Comparison of ENCODE assay signal across 26 mouse cellular contexts in genomic region chr11:32109911-32110310, GRCm38 (mm10).
DNase-seq lines count a peak whose midpoint lies in the region; TF ChIP-seq lines count a peak whose summit lies in the region.
"Had no signal": no experiment of that assay in that cellular context is flagged by ENCODE, and none has a peak within 500 bp of the region (broad histone marks: within the 10 kb centered on the region; RNA-seq: fewer than 3 reads in every experiment).

No protein-coding gene starts in this region.

- H3K9me3 ChIP-seq in MEL (replicated peaks; ENCODE audit: insufficient read depth, low read length) = no peaks in the 10 kb centered on the region
- H3K9me3 ChIP-seq: embryonic facial prominence, embryonic 15.5 days; forebrain, embryonic 15.5 days; hindbrain, embryonic 13.5 days; neural tube, embryonic 12.5 days had no signal

- H3K4me3 ChIP-seq in layer of hippocampus, adult 2 months = no peak overlapping the region
- H3K4me3 ChIP-seq in MEL (ENCODE audit: control insufficient read depth in 1 of 2, insufficient read depth in 1 of 2, low read depth in 2 of 2, low read length in 2 of 2) = no peak overlapping the region
- H3K4me3 ChIP-seq: embryonic facial prominence, embryonic 15.5 days; forebrain, embryonic 15.5 days; heart, embryonic 12.5 days; hindbrain, embryonic 13.5 days; left cerebral cortex, adult 2 months; midbrain, embryonic 12.5 days; neural tube, embryonic 12.5 days had no signal

- no peak overlapping the region for H3K27ac ChIP-seq in layer of hippocampus, adult 2 months
- no peak overlapping the region for H3K27ac ChIP-seq in MEL (ENCODE audit: control insufficient read depth, low read depth, low read length)
- H3K27ac ChIP-seq: embryonic facial prominence, embryonic 15.5 days; forebrain, embryonic 15.5 days; left cerebral cortex, adult 2 months; macrophage; midbrain, embryonic 12.5 days; neural tube, embryonic 12.5 days had no signal

- no peak for TF ChIP-seq EP300 in MEL (IDR thresholded peaks at IDR 0.05; ENCODE audit: low read depth in 1 of 2, low read length in 2 of 2)

- intact Hi-C loops in gastrocnemius, postnatal 36 days (cut with DNase I) = no loop called here

- no peak for DNase-seq in layer of hippocampus, adult 2 months (ENCODE audit: low spot score in 2 of 2)
- DNase-seq in layer of hippocampus, adult 9-11 months = no peak
- peak; percentile 46 for DNase-seq in thymus, postnatal 4 days
- no peak for DNase-seq in thymus, postnatal 25 days
- DNase-seq in MEL (ENCODE audit: low read depth, low spot score) = no peak
- no peak for DNase-seq in gastrocnemius, postnatal 36 days
- DNase-seq in kidney, adult 18-20 months = no peak
- DNase-seq: adrenal gland, postnatal 36 days; cerebellum, adult 11 months; cerebellum, adult 9-11 months; gastrocnemius, postnatal 10 days; heart, adult 18-20 months; kidney, adult 8-10 months; kidney, postnatal 36 days; retina, postnatal 1 day; right cerebral cortex, postnatal 25 days; thymus, adult 18-20 months had no signal

- TF ChIP-seq CTCF in layer of hippocampus, adult 2 months (conservative IDR thresholded peaks at IDR 0.05) = peak; percentile 21; the same call in 1 of the 2 replicates
- TF ChIP-seq CTCF in MEL (IDR thresholded peaks at IDR 0.05 in 2 of 3, conservative IDR thresholded peaks at IDR 0.05 in 1 of 3; ENCODE audit: control insufficient read depth in 1 of 3, insufficient read depth in 1 of 3, low read depth in 2 of 3, low read length in 3 of 3, poor library complexity in 1 of 3, severe bottlenecking in 1 of 3) = peak; percentile 20 to 43 (median 38); a peak in 4 of 6 replicates

- TF ChIP-seq POLR2A in MEL (IDR thresholded peaks at IDR 0.05; ENCODE audit: control insufficient read depth in 1 of 2, insufficient read depth in 1 of 2, low read depth in 1 of 2, low read length in 2 of 2, poor library complexity in 1 of 2) = no peak

- TF ChIP-seq RAD21 in MEL (IDR thresholded peaks at IDR 0.05; ENCODE audit: low read depth, low read length) = no peak; the same call in 1 of the 2 replicates

- no peaks in the 10 kb centered on the region for H3K36me3 ChIP-seq in MEL (ENCODE audit: control insufficient read depth in 1 of 2, insufficient read depth in 2 of 2, low read length in 2 of 2)
- H3K36me3 ChIP-seq: embryonic facial prominence, embryonic 15.5 days; forebrain, embryonic 15.5 days; heart, embryonic 12.5 days; hindbrain, embryonic 13.5 days; midbrain, embryonic 12.5 days; neural tube, embryonic 12.5 days had no signal

- H3K9ac ChIP-seq in MEL (ENCODE audit: control insufficient read depth, low read depth, low read length, poor library complexity, severe bottlenecking) = no peak overlapping the region
- H3K9ac ChIP-seq: embryonic facial prominence, embryonic 15.5 days; forebrain, embryonic 15.5 days; heart, embryonic 12.5 days; hindbrain, embryonic 13.5 days; midbrain, embryonic 12.5 days; neural tube, embryonic 12.5 days had no signal

- no peaks in the 10 kb centered on the region for H3K4me1 ChIP-seq in MEL (ENCODE audit: control insufficient read depth in 1 of 2, insufficient read depth in 2 of 2, low read length in 2 of 2)
- H3K4me1 ChIP-seq: heart, embryonic 12.5 days had no signal

- no peaks in the 10 kb centered on the region for H3K79me2 ChIP-seq in MEL (ENCODE audit: control insufficient read depth, insufficient read depth, low read length, poor library complexity)

- H3K27me3 ChIP-seq in MEL (ENCODE audit: control insufficient read depth in 1 of 2, insufficient read depth in 2 of 2, low read length in 2 of 2) = peaks cover 6 to 12% of the 10 kb centered on the region in 2 experiments; a peak in 3 of 4 replicates
- H3K27me3 ChIP-seq: CH12.LX; embryonic facial prominence, embryonic 15.5 days; forebrain, embryonic 15.5 days; hindbrain, embryonic 13.5 days; midbrain, embryonic 12.5 days; neural tube, embryonic 12.5 days had no signal

TF ChIP-seq in MEL, 35 proteins besides CTCF, POLR2A, EP300 and RAD21:
- TF ChIP-seq SMC3 (IDR thresholded peaks at IDR 0.05; ENCODE audit: low read depth, low read length) = 0 out of 2 replicates have a peak, but pooled peaks have one; percentile 17
- TF ChIP-seq MAFK (IDR thresholded peaks at IDR 0.05; ENCODE audit: borderline replicate concordance, low read depth, low read length) = no peak
